Mouse (Mus musculus): Measurements from ENCODE around the gene Cers3.

The Cers3 gene

DNA sequence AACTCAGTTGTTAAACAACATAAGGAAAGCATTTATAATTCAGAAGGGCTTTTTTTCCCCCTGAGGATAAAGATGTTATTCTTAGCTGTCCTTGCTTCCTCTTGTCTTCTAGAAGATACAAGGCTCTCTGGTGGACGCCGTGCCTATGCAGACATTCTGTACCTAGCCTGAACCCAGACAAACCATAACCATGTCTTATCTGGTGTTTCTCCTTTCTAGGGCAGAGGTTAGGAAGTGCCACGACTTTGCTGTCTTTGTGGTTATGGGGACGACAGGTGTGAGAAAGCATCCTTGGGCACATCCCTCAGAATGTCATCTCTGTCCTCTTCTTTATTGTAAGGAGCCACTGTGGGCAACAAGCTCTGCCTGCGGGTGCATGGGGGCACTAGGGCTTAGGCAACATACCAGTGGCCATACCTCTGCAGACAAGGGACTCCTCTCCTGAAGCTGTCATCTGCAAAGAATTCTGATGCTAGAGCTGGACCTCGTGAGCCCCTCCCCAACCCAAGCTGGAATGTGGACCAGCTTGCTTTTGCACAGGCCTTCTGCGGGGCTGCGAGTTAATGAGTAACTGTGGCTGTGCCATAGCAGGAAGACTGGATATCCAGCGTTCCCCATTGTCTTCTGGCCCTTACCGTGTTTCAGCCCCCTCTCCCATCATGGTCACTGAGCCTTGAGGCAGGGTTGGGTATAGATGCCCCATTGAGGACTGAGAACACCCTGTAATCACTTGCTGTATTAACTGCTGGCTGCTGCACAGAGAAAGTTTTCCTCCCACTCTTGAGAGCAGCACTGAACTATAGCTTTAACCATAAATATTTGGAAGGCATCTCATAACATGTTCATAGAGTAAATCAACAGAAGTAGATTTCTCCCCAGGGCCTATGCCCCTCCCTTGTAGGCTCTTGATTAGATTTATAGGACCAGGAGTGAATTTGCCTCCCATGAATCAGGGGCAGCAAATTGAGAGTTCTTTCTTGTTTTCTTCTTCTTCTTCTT is 36.9 kb downstream of the Cers3 start:
- no peak for DNase-seq (ENCODE audit: low read depth)

DNA sequence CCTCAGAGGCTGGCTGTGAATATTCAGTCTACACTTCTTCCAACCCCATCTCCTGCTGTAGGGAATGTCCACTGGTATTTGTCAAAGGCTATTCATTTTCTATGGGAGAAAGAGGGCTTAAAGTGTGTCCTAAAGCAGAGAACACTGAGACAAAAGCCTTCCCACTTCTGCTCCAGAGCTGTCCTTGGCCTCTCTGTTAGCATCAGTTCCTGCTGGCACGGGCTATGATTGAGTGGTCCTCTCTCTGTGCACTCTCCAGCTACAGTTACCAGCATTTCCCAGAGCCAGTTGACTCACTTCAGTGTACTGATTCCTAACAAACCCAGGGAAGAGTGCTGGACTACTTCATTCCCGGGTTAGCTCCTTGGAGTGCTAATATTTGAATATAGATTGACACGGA is 43.2 kb downstream of the Cers3 start:
- no peak for DNase-seq (ENCODE audit: low read depth)

DNA sequence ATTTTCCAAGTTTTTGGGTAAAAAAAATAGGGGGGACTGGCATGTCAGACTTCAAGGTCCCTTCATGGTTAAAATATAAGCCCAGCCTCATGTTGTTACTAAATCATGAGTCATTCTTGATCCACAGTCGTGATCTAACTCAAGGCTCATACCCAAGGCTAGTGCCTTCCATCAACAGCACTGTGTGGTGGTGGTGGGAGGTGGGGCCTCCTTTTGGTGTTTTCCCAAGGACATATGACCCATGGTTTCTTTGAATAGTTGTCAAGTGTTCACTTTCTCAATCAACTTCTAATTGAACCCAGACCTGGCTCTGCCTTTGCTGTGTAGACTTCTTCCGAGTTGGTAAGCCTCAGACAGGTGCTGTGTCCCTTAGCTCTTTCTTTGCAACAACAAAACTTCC is 44.5 kb downstream of the Cers3 start:
- DNase-seq (ENCODE audit: low read depth) = no peak

DNA sequence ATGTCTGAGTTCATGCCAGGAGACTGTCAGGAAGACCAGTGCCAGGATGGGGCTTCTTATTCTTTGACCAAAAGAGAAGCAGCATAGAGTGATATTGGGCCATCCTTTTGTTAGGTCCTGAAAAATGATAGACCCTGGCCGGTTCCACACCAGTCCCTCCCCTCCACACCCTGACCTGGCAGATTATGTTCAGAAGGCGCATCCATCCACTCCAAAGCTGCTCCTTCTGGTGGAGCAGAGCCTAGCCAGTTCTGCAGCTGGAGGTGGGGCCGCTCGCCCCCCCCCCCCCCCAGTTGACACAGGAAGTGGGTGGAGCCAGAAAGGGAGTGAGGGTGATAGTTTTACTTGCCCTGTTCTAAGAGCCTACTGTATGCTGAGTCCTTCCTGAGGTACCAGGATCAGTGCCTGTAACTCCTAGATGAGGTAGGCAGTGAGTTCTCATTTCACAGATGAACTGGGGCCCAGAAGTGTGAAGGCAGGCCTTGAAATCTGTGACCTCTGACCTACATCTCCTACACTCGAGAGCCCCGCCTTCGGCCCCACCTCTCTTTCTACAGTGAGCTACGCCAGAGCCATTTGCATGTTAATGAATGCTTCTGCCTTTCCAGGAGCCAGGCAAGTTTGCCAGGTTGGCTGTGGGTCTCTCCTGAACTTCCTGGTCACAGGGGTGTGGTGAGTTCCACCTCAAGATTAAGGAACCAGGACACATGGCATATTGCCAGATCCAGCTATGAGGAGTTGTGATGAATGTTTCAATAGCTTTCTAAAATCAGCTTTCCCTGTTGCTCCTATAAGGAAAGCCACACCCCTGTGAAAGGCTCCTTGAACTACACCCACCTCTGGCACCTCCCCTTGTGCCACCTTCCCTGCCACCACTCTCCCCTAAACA is 46.8 kb downstream of the Cers3 start:
- DNase-seq (ENCODE audit: low read depth) = no peak

DNA sequence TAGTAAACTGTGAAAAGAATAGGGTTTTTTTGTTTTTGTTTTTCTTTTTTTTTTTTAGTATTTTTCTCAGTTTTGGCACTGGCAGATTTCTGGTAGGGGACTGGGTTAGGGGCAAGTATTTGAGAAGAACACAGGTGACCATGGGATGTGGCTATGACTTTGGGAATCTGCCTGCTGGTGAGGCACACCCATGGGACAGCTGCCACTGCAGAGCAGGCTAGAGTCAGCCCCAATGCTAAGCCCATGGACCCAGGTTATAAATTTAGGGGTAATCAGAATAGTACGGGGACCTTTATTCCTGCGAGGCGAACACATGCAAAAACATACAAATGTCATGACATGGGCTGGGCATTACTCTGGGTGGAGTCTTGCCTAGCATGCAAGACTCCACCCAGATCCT is 47.7 kb downstream of the Cers3 start:
- no peak for DNase-seq (ENCODE audit: low read depth)

DNA sequence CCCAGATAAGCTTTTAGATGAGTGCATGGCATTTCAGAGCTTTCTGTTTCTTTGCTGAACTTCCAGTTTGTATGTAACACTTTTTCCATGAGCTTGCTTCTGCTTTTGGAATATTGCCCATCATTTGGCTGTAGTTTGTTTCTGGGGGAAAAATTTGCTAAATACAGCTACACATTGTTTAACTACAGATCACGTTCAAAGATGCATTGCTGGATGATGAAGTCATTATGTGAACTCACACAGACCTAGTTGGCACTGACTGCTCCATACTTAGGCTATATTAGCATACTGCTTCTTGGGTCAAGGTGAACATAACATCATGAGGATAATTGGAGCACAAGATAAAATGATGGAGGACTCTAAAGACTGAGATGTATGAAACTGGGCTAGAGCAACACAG is 53.6 kb downstream of the Cers3 start:
- DNase-seq (ENCODE audit: low read depth) = no peak

DNA sequence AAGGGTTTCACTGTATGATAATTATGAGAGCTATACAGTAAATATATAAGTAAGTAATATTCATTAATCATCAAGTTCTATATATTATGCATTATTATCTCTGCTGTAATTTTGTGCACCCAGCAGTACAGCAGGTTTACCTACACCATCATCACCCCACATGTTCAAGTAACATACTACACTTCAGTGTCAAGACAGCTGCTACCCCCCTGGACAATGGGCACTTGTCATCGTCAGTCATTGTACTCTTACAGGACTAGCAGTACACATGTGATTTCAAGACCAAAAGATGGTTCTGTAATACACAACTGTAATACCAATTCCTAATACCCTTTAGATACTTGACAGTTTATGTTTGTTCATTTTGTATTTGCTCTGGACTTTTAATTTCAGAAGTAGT is 54.0 kb downstream of the Cers3 start:
- DNase-seq (ENCODE audit: low read depth) = no peak

DNA sequence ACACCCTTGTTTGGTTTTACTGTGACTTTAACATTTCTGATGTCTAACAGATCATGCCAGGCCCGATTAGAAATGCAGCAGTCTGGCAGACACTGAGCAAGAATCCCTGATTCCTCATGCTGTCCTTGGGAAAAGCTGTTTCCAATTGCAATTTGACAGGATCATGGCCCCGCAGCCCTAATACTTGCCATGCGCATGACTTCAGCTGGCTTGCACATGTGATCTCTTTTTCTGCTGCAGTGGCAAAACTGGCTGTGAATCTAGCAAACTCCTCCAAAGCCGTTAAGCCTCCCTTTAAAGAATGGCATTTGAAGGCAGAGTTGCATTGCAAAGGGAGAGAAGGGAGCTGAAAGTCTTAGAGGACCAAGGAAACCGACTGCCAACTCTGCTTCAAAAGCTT is 55.5 kb downstream of the Cers3 start:
- no peak for DNase-seq (ENCODE audit: low read depth)

DNA sequence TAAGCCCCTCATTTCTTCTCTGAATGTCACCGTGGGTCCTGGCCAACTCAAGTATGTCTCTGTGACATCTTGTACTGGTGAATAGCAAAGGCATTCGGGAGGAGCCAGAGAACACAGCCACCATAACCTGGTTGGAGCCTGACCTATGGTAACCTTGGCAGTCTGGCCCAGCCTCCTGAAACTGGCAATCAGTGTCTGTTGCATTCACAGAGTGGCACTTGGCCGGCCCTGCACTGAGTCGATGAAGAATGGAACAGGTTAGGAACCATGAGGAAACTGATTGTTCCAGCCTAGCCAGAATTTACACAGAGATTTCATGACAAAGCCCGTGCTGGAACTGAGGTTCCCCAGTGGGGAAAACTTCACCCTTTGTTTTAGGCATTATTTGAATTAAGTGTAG is 57.5 kb downstream of the Cers3 start:
- no peak for DNase-seq (ENCODE audit: low read depth)

DNA sequence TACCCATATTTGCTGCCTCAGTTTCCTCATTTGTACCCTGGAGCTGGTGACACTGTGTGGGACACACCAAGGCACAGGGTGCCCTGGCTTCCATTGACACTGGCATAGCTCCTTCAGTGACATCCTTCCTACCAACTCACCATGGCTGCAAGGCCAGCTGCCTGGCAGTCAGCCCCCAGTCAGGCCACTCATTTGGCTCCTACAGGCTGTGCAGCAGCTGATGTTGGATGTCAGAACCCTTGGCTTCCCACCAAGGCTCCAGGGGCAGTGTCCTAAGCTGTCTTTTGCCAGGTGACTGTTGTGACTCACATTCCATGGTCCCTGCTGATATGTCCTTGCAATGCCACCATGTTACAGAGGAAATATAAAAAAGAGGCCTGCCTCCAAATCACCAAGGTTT is 58.5 kb downstream of the Cers3 start:
- DNase-seq (ENCODE audit: low read depth) = no peak

DNA sequence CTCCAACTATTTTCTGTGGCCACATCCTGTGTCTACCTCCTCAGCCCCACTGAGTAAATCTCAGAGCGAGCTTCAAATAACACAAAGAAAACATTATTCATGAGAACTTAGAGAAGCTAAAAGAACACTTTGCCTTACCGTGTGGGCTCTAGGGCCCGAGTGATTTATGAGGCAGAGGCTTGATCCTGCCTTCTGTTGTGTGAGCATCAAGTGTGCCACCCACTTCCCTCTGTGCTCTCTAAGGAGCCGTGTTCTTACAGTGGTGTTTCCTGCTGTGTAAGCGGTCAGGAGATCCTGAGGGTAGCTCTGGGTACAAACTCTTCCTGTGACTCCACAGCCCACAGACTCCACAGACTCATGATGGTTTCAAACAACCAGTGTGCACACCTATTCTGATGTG is 60.5 kb downstream of the Cers3 start:
- DNase-seq (ENCODE audit: low read depth) = no peak

DNA sequence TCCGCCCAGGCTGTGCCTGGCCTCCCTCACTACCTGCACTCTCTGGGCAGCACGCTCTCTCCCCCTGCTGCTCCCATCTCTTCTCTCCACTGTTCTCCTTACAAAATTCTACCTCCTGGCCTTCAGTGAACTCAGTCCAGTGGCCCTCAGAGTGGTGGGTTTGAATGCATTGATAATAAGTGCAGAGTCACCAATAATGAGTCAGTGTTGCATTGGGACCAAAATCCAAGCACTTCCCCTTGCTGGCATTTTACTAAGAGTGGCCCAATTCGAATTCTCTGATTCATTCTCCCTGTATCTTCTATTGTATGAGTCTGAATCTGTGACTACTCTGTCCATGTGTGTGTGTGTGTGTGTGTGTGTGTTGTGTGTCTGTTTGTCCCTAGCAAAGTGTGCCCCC is 63.5 kb downstream of the Cers3 start:
- no peak for DNase-seq (ENCODE audit: low read depth)

DNA sequence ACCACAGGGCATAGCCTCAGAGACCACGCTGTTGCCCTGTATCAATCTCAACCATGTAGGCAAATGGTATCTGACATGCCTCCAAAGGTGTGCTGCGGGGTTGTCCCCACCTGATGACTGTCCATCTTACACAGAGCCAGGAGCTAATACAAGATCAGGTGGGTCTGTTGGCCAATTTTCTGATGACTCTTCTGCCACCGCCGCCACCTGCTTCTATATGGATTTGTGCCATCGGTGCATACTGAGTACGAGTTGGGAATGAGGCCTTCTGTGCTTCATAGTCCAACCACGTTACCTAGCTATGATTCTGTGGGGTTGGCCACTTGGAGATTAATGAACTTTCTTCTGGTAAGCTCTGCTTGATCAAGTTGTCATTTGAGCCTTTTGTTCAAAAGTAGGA is 67.1 kb downstream of the Cers3 start:
- DNase-seq (ENCODE audit: low read depth) = no peak

DNA sequence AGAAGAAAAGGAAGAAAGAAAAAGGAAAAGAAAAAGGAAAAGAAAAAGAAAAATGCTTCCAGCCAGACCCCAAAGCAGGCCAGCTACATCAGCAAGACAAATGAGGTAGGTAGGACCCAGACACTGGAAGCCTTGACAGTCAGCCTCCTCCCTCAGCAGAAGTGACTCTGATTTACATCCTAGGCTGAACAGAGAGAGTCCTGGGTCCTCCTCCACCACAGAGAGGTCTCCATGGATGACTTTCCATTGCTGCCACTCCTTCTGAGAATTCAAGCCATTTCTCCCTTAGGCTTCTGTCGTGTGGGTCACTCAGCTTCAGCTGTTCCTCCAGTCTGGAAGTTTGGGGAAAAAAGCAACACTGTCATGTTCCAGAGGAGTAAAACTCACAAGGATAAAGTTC is 68.0 kb downstream of the Cers3 start:
- DNase-seq (ENCODE audit: low read depth) = no peak

DNA sequence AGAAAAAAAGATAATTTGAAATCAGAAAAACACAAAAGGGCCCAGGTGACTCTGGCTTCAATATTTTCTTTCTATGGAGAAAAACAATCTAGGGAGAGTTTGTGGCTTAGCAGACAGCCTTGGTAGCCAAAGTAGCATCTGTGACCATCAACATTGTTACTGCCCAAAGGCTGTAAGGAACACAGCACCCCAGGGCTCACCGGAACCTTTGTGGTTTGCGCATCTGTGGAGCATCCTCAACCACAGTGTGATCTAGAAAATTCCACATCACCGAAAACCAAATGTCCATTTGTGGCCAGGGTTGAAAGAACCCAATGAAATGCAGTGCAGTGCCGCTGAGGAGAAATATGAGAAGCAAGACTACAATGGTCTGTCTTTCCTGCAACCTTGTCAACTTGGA is 69.0 kb downstream of the Cers3 start:
- no peak for DNase-seq (ENCODE audit: low read depth)

DNA sequence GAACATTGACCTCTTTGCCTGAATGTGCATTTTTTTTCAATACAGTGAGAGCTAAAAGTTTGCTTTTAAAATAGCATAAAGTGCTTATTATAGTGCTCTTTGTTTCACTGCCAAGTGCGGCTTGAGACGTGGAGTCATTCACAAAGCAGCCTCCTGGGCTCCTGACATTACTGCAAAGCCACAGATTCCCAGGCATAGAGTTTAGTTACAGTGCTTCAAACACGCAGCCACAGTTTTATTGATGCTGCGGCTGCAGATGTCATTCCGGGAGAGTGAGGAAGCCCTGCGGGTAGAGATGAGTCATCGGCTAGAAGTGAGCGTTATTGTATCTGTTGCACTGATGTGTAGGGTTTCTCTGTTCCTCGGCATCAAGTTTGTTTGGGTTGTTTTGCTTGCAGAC is 69.4 kb downstream of the Cers3 start:
- peak; percentile 14 for DNase-seq (ENCODE audit: low read depth)

DNA sequence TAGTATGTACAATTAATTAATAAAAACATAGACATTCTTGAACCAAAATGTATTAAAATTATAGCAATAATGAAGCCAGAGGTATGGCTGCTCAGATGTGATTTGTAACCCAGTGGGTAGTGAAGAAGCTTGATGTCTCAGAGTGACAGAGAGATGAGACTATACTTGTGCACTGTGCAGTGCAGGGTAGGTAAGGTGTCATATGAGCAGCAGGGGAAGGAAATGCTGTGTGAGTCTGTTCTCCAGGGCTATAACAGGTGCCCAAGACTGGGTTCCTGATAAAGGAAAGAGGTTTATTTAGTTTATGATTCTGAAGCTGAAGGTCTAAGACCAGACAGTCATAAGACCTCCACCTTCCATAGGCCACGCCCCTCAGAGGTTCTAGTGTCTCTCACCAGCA is 69.9 kb downstream of the Cers3 start:
- no peak for DNase-seq (ENCODE audit: low read depth)

DNA sequence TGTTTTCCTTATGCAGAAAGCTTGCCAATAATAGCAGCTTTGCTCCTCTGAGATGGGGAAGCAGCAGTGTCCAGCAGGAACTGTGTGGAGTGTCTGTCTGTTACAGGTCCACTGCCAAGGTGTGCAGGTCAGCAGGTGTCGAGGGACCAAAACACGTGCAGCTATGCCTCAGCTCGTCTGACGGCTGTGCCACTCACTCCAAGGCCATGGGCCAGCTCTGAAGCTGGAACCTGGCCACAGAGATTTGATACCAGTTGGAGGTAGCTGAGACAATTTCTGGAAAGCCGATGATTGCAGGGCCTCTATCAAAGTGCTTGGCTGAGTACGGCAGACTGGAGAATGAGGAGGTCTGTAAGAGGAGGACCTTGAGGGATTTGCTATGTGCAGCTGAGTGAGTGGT is 72.2 kb downstream of the Cers3 start:
- DNase-seq (ENCODE audit: low read depth) = no peak

DNA sequence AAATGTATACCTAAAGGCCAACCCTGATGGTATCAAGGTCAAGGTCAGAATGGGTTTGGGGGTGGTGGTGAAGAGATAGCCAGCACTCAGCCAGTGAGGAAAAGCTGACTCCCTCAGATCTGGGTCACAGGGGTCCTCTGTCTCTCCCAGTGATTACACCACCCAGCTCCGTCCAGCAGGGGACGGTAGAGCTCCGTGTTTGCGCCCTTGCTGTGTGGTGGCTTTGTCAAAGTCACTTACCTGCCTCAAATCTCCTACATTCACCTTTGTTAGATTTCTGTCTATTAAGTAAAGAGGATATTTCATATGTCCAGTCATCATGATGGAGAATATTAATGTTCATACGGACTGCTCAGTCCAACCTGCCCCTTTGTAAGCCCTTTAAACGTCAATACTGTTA is 76.7 kb downstream of the Cers3 start:
- no peak for DNase-seq (ENCODE audit: low read depth)

DNA sequence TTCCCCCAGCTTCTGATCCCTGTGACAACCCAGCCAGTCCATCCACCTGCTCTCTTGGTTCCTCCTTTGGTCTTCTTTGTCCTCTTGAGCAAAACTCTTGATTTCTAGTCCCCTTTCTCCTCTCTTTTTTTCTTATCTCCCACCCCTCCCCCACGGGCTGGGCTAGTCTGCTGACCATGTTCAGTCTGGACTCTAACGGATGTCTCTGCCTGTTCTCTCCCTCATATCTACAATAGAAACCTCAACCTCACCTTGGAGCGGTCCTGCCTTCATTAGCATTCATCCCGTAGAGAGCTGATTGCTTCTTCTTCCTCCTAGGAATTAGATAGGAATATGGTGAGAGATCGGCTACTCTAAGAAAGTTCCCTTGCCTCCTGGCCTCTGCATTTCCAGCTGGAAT is 87.5 kb downstream of the Cers3 start:
- DNase-seq (ENCODE audit: low read depth) = no peak

DNA sequence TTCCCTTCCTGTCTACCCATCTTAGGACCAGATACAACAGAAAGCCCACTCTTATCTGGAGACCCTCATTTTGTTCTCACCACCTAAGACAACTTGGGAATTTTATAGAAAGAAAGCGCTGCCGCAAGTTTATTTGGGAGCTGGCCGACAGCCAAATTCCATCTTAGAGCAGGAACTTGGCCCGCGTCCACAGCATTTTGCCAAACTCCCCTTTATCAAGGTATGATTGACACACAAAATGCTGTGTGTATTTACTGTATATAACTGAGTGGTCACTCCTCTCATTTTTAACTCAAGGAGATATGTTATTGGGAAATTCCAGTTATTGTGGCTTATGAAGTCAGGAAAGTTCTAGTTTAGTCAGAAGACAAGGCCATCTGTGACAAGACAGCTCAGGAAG is 88.0 kb downstream of the Cers3 start:
- no peak for DNase-seq (ENCODE audit: low read depth)

DNA sequence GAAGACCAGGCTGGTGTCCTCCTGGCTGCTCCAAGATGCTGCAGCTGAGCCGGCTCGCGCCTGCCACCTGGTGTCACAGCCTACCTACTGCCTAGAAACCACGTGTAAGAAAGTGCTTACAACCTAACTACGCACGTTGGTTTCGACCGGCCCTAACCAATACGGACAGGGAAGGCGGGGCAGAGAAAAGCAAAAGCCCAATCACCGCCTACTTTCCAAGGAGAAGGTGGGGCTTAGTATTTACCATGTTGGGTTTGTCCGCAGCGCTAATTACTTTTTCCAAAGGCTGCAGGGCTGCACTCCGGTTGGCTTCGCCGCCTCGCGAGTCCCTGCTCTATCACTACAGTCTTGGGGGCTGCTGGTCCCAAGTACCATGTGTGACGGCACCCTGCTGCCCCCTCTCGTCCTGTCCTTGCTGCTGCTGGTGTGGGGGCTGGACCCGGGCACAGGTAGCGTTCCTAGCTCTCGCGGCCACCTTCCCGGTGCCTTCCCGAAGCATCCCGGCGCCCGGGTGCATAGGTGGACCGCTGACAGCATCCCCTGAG is 96.2 kb downstream of the Cers3 start, which contains the start of gene Adamts17:
Adamts17 (plus strand) TSS at position 273 of the 545 bp plus-strand sequence.
- peak; percentile 86 for DNase-seq (ENCODE audit: low read depth)

Measured in c-Kit-positive CD71-negative TER-119-negative erythroid progenitor cells, embryonic 14.5 days (primary cell).